Mouse (Mus musculus) heart, postnatal 0 days (tissue): ENCODE results near the gene Mzt1. TPM values are rescaled to one million over a fixed set of nuclear protein-coding genes. Genes with fewer than 3 reads are reported as not detected.
A peak's percentile ranks its signal among the peaks of the same experiment; 100 is the strongest.

ENCODE experiments used
- ATAC-seq: fragments of 200-750 bp; cut with Nextera tagmentation; 2 replicates; pipeline ENCODE4 v1.8.0; 2017; ENCODE audit warnings: low read depth, moderate number of reproducible peaks, moderate library complexity; ENCODE audit not compliant: insufficient read depth
- DNase-seq: peaks from one replicate; pipeline ENCODE4 v3.0.0-alpha.2; 2016; ENCODE audit warnings: low spot score
- H3K27ac ChIP-seq: fragments of 300-500 bp; sonication (generic); 2 replicates; pipeline ENCODE4 v1.5.1; 2014; ENCODE audit warnings: low read depth, mild to moderate bottlenecking
- H3K27me3 ChIP-seq: fragments of 300-500 bp; sonication (generic); 2 replicates; pipeline ENCODE4 v1.6.1; 2014; ENCODE audit warnings: low read length, mixed read lengths; ENCODE audit not compliant: control insufficient read depth, insufficient read depth
- H3K36me3 ChIP-seq: fragments of 300-500 bp; sonication (generic); replicated peaks from 2 replicates; pipeline ENCODE4 v1.6.1; 2014; ENCODE audit warnings: low read length, mixed read lengths; ENCODE audit not compliant: control insufficient read depth, insufficient read depth
- H3K4me1 ChIP-seq: fragments of 300-500 bp; sonication (generic); 2 replicates; pipeline ENCODE4 v1.6.1; 2014; ENCODE audit warnings: antibody characterized with exemption; ENCODE audit not compliant: control insufficient read depth, insufficient read depth
- H3K4me2 ChIP-seq: fragments of 300-500 bp; sonication (generic); 2 replicates; pipeline ENCODE4 v1.6.1; 2014; ENCODE audit warnings: low read depth, mild to moderate bottlenecking, low read length, moderate library complexity
- H3K4me3 ChIP-seq: fragments of 300-500 bp; sonication (generic); 2 replicates; pipeline ENCODE4 v1.5.1; 2014; ENCODE audit warnings: low read depth, low read length
- H3K9ac ChIP-seq: fragments of 300-500 bp; sonication (generic); replicated peaks from 2 replicates; pipeline ENCODE4 v1.6.1; 2014; ENCODE audit warnings: low read depth, low read length, mixed read lengths
- H3K9me3 ChIP-seq: fragments of 300-500 bp; sonication (generic); replicated peaks from 2 replicates; pipeline ENCODE4 v1.6.1; 2016; ENCODE audit warnings: low read length; ENCODE audit not compliant: control insufficient read depth
- CTCF ChIP-seq: IDR thresholded peaks from 2 replicates; pipeline ENCODE4 v1.5.1; 2016; ENCODE audit warnings: antibody characterized with exemption, control low read depth, low read depth
- EP300 ChIP-seq: IDR thresholded peaks from 2 replicates; pipeline ENCODE4 v1.6.1; 2016; ENCODE audit warnings: antibody characterized with exemption, low read depth
- WGBS: fragments of 180-500 bp; shearing (Covaris S2); extraction: QIAGEN DNeasy Blood & Tissue Kit; methylation state at CpG from one replicate; pipeline ENCODE4 v1.1.7; 2014; 5-methylcytosine and 5-hydroxymethylcytosine counted together
- polyA plus RNA-seq: library from polyadenylated mRNA; unstranded; fragments of >200 nt; fragmentation: Nextera tagmentation; extraction: Ambion mirVana; gene quantifications from 2 replicates; pipeline ENCODE4 v1.2.1, GENCODE M21; 2015
- total RNA-seq: library from RNA; depleted of rRNA; stranded (reverse); fragments of >200 nt; gene quantifications from 2 replicates; pipeline ENCODE4 v1.2.3, GENCODE M21; 2014; ENCODE audit warnings: low replicate concordance; rRNA removed

Gene Mzt1
- total RNA-seq, result 64.1 and 79.9 TPM in 2 replicates
- 82.2 and 84.6 TPM in 2 replicates for polyA plus RNA-seq

DNA sequence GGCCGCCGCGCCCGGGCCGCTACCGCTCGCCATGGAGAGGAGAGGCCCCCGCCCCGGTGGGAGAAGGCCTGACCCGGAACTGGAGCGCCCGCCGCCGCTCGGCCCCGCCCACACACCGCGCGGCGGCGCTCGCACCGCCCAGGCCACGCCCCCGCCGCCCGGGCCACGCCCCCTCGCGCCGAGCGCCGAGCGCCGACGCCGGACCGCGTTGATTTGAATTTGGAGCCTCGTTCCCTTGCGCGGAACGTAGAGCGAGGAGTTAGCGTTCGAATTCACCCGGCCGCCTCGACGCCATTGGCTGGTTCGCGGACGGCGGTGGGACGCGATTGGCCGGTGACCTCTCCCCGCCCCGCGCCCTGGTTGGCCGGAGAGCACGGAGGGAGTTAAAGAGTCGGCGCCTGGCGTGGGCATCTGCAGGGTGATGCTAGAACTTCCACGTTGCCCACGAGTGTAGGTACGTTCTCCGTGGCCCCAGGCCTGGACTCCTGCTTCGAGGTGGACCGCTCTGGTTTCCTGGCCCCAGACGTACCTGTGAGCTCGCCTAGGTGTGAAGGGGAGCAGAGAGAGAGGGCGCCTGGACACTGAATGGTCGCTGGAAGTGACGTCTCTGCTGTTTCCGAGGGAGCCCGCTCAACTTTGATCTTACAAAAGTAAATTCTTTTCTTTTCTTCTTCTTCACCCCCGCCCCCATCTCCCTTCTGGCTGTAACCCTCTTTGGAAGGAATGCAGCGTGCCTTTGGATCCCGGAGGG, at the start of gene Mzt1, which contains the start of gene Bora:
Gene Mzt1, minus strand, starts transcription at position 104 of the 751 bp plus-strand sequence.
Gene Bora, plus strand, starts transcription at position 192 of the 751 bp plus-strand sequence.
- Histone ChIP-seq H3K4me1 (peaks cover 30% of the 10 kb centered on the region), H3K9ac (peak within 1 kb of the TSS; percentile 94), H3K9me3 (no peaks in the 10 kb centered on the region), H3K27ac (peak within 1 kb of the TSS; percentile 93), H3K4me2 (peak within 1 kb of the TSS; percentile 87), H3K4me3 (peak within 1 kb of the TSS; percentile 92), H3K27me3 (no peaks in the 10 kb centered on the region), H3K36me3 (peaks cover 7% of the 10 kb centered on the region)
- TF ChIP-seq CTCF (no peak), EP300 (no peak)
- WGBS, result 0% methylated on average over 51 of the region's 81 CpGs
- peak; percentile 95 for ATAC-seq
- peak; percentile 82 for DNase-seq

DNA sequence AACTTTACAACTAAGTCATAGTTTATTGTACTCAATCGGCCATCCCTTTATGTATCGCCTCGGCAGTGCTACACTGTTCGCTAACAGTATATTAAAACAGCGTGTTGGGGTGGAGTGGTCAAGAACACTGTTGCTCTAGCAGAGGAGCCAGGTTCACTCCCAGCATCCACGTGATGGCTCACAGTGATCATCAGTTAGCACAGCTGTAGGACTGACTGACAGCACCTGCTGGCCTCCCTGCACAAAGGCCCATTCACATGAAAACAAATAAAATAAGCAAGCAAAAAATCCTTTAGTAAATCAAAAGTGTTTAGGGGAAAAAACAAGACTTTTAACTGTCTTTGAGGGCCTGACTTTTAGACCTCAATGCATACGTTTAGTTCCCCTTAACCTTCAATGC, 43.0 kb upstream of the Mzt1 start:
- DNase-seq (no peak), ATAC-seq (no peak)
- H3K4me2 ChIP-seq, result no peak overlapping the region
- H3K4me1 ChIP-seq, result no peaks in the 10 kb centered on the region
- no peak overlapping the region for H3K4me3 ChIP-seq
- whole genome bisulfite sequencing, result 91% methylated on average over 7 of the region's 7 CpGs
- H3K9ac ChIP-seq, result no peak overlapping the region
- TF ChIP-seq EP300, result no peak
- TF ChIP-seq CTCF, result no peak
- H3K27ac ChIP-seq, result no peak overlapping the region
- peaks cover 63% of the 10 kb centered on the region for H3K36me3 ChIP-seq
- H3K9me3 ChIP-seq, result no peaks in the 10 kb centered on the region
- no peaks in the 10 kb centered on the region for H3K27me3 ChIP-seq

DNA sequence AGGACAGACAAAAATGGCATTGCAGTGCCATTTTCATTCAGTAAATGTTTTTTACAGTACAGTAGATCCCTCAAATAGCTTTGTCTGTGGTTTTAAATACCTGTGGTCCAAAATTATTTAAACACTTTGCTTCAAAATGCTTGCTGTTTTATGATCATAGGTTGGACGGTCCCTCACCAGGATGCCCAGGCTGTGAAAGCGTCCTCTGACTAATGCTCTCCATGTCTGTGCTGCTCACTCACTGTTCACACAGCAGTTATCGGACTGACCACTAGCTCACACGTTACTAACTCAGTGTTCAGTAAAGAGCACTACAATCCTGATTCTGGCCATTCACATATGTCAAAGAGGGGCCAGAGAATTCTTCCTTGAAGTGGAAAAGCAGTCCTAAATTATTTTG, 25.2 kb upstream of the Mzt1 start:
- H3K4me1 ChIP-seq, result no peaks in the 10 kb centered on the region
- H3K27ac ChIP-seq, result no peak overlapping the region
- H3K9ac ChIP-seq, result no peak overlapping the region
- H3K27me3 ChIP-seq, result no peaks in the 10 kb centered on the region
- H3K36me3 ChIP-seq, result peaks cover 68% of the 10 kb centered on the region
- no peak overlapping the region for H3K4me3 ChIP-seq
- ATAC-seq (no peak), DNase-seq (no peak)
- TF ChIP-seq CTCF (no peak), EP300 (no peak)
- H3K9me3 ChIP-seq, result no peaks in the 10 kb centered on the region
- no peak overlapping the region for H3K4me2 ChIP-seq
- 91% methylated on average over 4 of the region's 4 CpGs for WGBS

DNA sequence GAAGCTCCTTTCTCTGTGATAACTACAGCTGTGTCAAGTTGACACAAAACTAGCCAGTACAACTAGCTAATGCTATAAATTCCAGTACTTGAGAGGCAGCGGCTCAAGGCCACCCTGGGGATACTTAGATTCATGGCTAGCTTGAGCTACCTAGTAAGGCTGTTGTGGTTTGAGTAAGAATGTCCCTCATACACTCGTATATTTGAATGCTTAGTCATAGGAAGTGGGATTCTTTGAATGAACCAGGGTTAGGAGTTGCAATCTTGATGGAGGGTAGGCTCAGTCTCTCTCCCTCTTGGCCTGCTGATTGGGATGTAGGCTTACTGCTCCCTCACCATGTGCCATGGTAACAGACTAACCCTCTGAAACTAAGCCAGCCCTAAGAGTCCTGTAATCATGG, 17.2 kb upstream of the Mzt1 start:
- Histone ChIP-seq H3K9me3 (no peaks in the 10 kb centered on the region), H3K27me3 (no peaks in the 10 kb centered on the region), H3K4me3 (no peak overlapping the region), H3K9ac (no peak overlapping the region), H3K27ac (no peak overlapping the region), H3K36me3 (peaks cover 51% of the 10 kb centered on the region), H3K4me1 (no peaks in the 10 kb centered on the region), H3K4me2 (no peak overlapping the region)
- DNase-seq (no peak), ATAC-seq (no peak)
- no peak for TF ChIP-seq EP300
- 90% methylated on average over 2 of the region's 2 CpGs for WGBS

DNA sequence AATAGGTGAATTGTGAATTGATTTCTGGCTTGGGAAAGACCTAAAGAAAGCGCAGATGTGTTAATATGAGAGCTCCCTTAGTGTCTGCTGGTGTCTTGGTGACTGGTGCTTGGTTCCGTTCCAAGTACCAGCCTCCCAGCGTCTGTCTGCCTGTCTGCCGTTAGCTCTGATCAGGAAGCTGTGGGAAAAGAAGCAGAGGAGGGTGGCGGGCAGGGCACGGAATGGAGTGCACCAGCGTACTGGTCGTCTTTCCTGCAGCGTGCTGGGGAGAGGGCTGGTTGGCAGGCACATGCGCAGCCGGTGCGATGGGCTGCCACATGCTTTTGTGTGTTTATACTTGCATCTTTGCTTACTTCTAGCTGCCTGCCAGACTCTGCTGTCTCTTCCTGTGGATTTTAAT, 14.7 kb upstream of the Mzt1 start:
- no peak for DNase-seq
- TF ChIP-seq CTCF (no peak), EP300 (no peak)
- no peak for ATAC-seq

More for the DNA sequence above, 14.7 kb upstream of the Mzt1 start:
- no peak overlapping the region for H3K27ac ChIP-seq
- no peaks in the 10 kb centered on the region for H3K9me3 ChIP-seq
- H3K4me3 ChIP-seq, result no peak overlapping the region
- no peaks in the 10 kb centered on the region for H3K27me3 ChIP-seq
- H3K36me3 ChIP-seq, result peaks cover 43% of the 10 kb centered on the region
- H3K9ac ChIP-seq, result no peak overlapping the region
- no peaks in the 10 kb centered on the region for H3K4me1 ChIP-seq
- 91% methylated on average over 12 of the region's 12 CpGs for WGBS
- no peak overlapping the region for H3K4me2 ChIP-seq
